Mouse (Mus musculus) G1E-ER4 (cell line): Measurements from ENCODE around the gene Tenm1. TPM values are rescaled to one million over a fixed set of nuclear protein-coding genes. Genes with fewer than 3 reads are reported as not detected.

Experiments used
- GATA1 ChIP-seq: IDR thresholded peaks from one replicate; pipeline ENCODE4 v1.8.0; 2012; ENCODE audit warnings: low read length, inconsistent platforms
- polyA plus RNA-seq: library from polyadenylated mRNA; stranded (reverse); fragments of >175 nt; gene quantifications from 2 replicates; pipeline ENCODE4 v1.2.3, GENCODE M21; 2012

Tenm1 gene
- not detected in 2 replicates for polyA plus RNA-seq

- no peak for TF ChIP-seq GATA1
Measured at GRCm38 (mm10) chrX:43428855-43429263, at the start of gene Tenm1. Gene Tenm1, minus strand, starts transcription at chrX:43429126.

GRCm38 (mm10) chrX:43467311-43467710, 38.4 kb upstream of the Tenm1 start:
- no peak for TF ChIP-seq GATA1

GRCm38 (mm10) chrX:43430581-43430980, 1.7 kb upstream of the Tenm1 start:
- TF ChIP-seq GATA1: no peak

- no peak for TF ChIP-seq GATA1
Measured at GRCm38 (mm10) chrX:43429982-43430531, 1.1 kb upstream of the Tenm1 start.

GRCm38 (mm10) chrX:43429337-43429736, 411 bp upstream of the Tenm1 start:
- no peak for TF ChIP-seq GATA1

GRCm38 (mm10) chrX:43427961-43428365, 963 bp downstream of the Tenm1 start:
- no peak for TF ChIP-seq GATA1

- TF ChIP-seq GATA1: no peak
Measured at GRCm38 (mm10) chrX:43427111-43427510, 1.8 kb downstream of the Tenm1 start.

- TF ChIP-seq GATA1: no peak
Measured at GRCm38 (mm10) chrX:43397957-43398356, 31.0 kb downstream of the Tenm1 start.

- no peak for TF ChIP-seq GATA1
Measured at GRCm38 (mm10) chrX:43388106-43388505, 40.8 kb downstream of the Tenm1 start.

GRCm38 (mm10) chrX:43372526-43372925, 56.4 kb downstream of the Tenm1 start:
- no peak for TF ChIP-seq GATA1

- no peak for TF ChIP-seq GATA1
Measured at GRCm38 (mm10) chrX:43319351-43319750, 109.6 kb downstream of the Tenm1 start.

- TF ChIP-seq GATA1: no peak
Measured at GRCm38 (mm10) chrX:43317801-43318520, 111.0 kb downstream of the Tenm1 start.

GRCm38 (mm10) chrX:43235844-43236243, 193.1 kb downstream of the Tenm1 start:
- no peak for TF ChIP-seq GATA1

- no peak for TF ChIP-seq GATA1
Measured at GRCm38 (mm10) chrX:43205003-43205402, 223.9 kb downstream of the Tenm1 start.

- TF ChIP-seq GATA1: no peak
Measured at GRCm38 (mm10) chrX:43202249-43202783, 226.6 kb downstream of the Tenm1 start.

GRCm38 (mm10) chrX:43182975-43183374, 246.0 kb downstream of the Tenm1 start:
- TF ChIP-seq GATA1: no peak

GRCm38 (mm10) chrX:43151561-43151960, 277.4 kb downstream of the Tenm1 start:
- TF ChIP-seq GATA1: no peak
